Mouse (Mus musculus) liver, embryonic 12.5 days (tissue): ENCODE results near the gene Cdhr5. TPM values are rescaled to one million over a fixed set of nuclear protein-coding genes. Genes with fewer than 3 reads are reported as not detected.

Experiments used
- ATAC-seq: fragments of 200-750 bp; cut with Nextera tagmentation; 2 replicates; pipeline ENCODE4 v1.8.0; 2017; ENCODE audit warnings: moderate number of reproducible peaks, mild to moderate bottlenecking, moderate library complexity
- H3K27ac ChIP-seq: fragments of 300-500 bp; sonication (generic); 2 replicates; pipeline ENCODE4 v1.5.1; 2016; ENCODE audit warnings: mild to moderate bottlenecking
- H3K27me3 ChIP-seq: fragments of 300-500 bp; sonication (generic); replicated peaks from 2 replicates; pipeline ENCODE4 v1.6.1; 2016; ENCODE audit warnings: mild to moderate bottlenecking, moderate library complexity
- H3K36me3 ChIP-seq: fragments of 300-500 bp; sonication (generic); 2 replicates; pipeline ENCODE4 v1.6.1; 2016; ENCODE audit warnings: mild to moderate bottlenecking, moderate library complexity
- H3K4me1 ChIP-seq: fragments of 300-500 bp; sonication (generic); 2 replicates; pipeline ENCODE4 v1.6.1; 2016
- H3K4me2 ChIP-seq: fragments of 300-500 bp; sonication (generic); 2 replicates; pipeline ENCODE4 v1.6.1; 2016; ENCODE audit warnings: mild to moderate bottlenecking, moderate library complexity
- H3K4me3 ChIP-seq: fragments of 300-500 bp; sonication (generic); 2 replicates; pipeline ENCODE4 v1.5.1; 2016; ENCODE audit warnings: mild to moderate bottlenecking, moderate library complexity
- H3K9ac ChIP-seq: fragments of 300-500 bp; sonication (generic); 2 replicates; pipeline ENCODE4 v1.6.1; 2016; ENCODE audit warnings: mild to moderate bottlenecking, moderate library complexity
- H3K9me3 ChIP-seq: fragments of 300-500 bp; sonication (generic); replicated peaks from 2 replicates; pipeline ENCODE4 v1.6.1; 2016; ENCODE audit warnings: mild to moderate bottlenecking, moderate library complexity
- whole genome bisulfite sequencing: fragments of 180-500 bp; shearing (Covaris S2); methylation state at CpG from one replicate; pipeline ENCODE4 v1.1.7; 2016; ENCODE audit not compliant: insufficient replicate concordance; 5-methylcytosine and 5-hydroxymethylcytosine counted together
- polyA plus RNA-seq: library from polyadenylated mRNA; unstranded; fragments of >200 nt; fragmentation: Nextera tagmentation; extraction: Ambion mirVana; gene quantifications from 2 replicates; pipeline ENCODE4 v1.2.1, GENCODE M21; 2016

Gene Cdhr5
- polyA plus RNA-seq: 0.14 and 0.20 TPM in 2 replicates

GRCm38 (mm10) chr7:141276546-141276945, at the start of gene Cdhr5:
Gene Cdhr5 (minus strand): TSS chr7:141276786.
- H3K27ac ChIP-seq: no peak within 1 kb of the TSS
- no peak within 1 kb of the TSS for H3K4me3 ChIP-seq
- no peak within 1 kb of the TSS for H3K9ac ChIP-seq
- WGBS: 68% methylated on average over 11 of the region's 11 CpGs
- peaks cover 66% of the 10 kb centered on the region for H3K27me3 ChIP-seq
- no peaks in the 10 kb centered on the region for H3K9me3 ChIP-seq
- no peaks in the 10 kb centered on the region for H3K36me3 ChIP-seq
- no peak within 1 kb of the TSS for H3K4me2 ChIP-seq
- H3K4me1 ChIP-seq: peaks cover 15% of the 10 kb centered on the region
- no peak for ATAC-seq

- Histone ChIP-seq H3K4me2 (0 out of 2 replicates have a peak overlapping the region, but pooled peaks have one; percentile 3), H3K4me3 (no peak overlapping the region), H3K36me3 (peaks cover 50% of the 10 kb centered on the region), H3K9ac (0 out of 2 replicates have a peak overlapping the region, but pooled peaks have one; percentile 17), H3K27ac (no peak overlapping the region), H3K27me3 (no peaks in the 10 kb centered on the region), H3K9me3 (no peaks in the 10 kb centered on the region), H3K4me1 (peaks cover 44% of the 10 kb centered on the region)
- 78% methylated on average over 1 of the region's 1 CpGs for WGBS
- ATAC-seq: no peak
Observed at GRCm38 (mm10) chr7:141324686-141325085, 48.1 kb upstream of the Cdhr5 start.

GRCm38 (mm10) chr7:141319446-141319845, 42.9 kb upstream of the Cdhr5 start:
- no peak for ATAC-seq
- H3K9me3 ChIP-seq: no peaks in the 10 kb centered on the region
- no peak overlapping the region for H3K9ac ChIP-seq
- 75% methylated on average over 2 of the region's 2 CpGs for WGBS
- no peak overlapping the region for H3K4me3 ChIP-seq
- peaks cover 100% of the 10 kb centered on the region for H3K36me3 ChIP-seq
- H3K4me1 ChIP-seq: peaks cover 5% of the 10 kb centered on the region
- H3K27me3 ChIP-seq: no peaks in the 10 kb centered on the region
- H3K4me2 ChIP-seq: no peak overlapping the region
- H3K27ac ChIP-seq: no peak overlapping the region

GRCm38 (mm10) chr7:141317619-141318132, 41.1 kb upstream of the Cdhr5 start:
- H3K9me3 ChIP-seq: no peaks in the 10 kb centered on the region
- no peaks in the 10 kb centered on the region for H3K27me3 ChIP-seq
- no peak for ATAC-seq
- H3K4me1 ChIP-seq: no peaks in the 10 kb centered on the region
- H3K4me2 ChIP-seq: no peak overlapping the region
- H3K27ac ChIP-seq: no peak overlapping the region
- 68% methylated on average over 1 of the region's 1 CpGs for WGBS
- peaks cover 99% of the 10 kb centered on the region for H3K36me3 ChIP-seq
- H3K4me3 ChIP-seq: no peak overlapping the region
- no peak overlapping the region for H3K9ac ChIP-seq

GRCm38 (mm10) chr7:141315974-141316373, 39.4 kb upstream of the Cdhr5 start:
- Histone ChIP-seq H3K36me3 (peaks cover 99% of the 10 kb centered on the region), H3K9ac (no peak overlapping the region), H3K27me3 (no peaks in the 10 kb centered on the region), H3K4me1 (no peaks in the 10 kb centered on the region), H3K4me2 (no peak overlapping the region), H3K9me3 (no peaks in the 10 kb centered on the region), H3K4me3 (no peak overlapping the region), H3K27ac (no peak overlapping the region)
- peak; percentile 37; the same call in 1 of the 2 replicates for ATAC-seq
- 69% methylated on average over 5 of the region's 5 CpGs for WGBS

GRCm38 (mm10) chr7:141315076-141315475, 38.5 kb upstream of the Cdhr5 start:
- Histone ChIP-seq H3K4me3 (no peak overlapping the region), H3K9me3 (no peaks in the 10 kb centered on the region), H3K36me3 (peaks cover 99% of the 10 kb centered on the region), H3K4me2 (no peak overlapping the region), H3K9ac (no peak overlapping the region), H3K27ac (no peak overlapping the region), H3K4me1 (no peaks in the 10 kb centered on the region), H3K27me3 (no peaks in the 10 kb centered on the region)
- 70% methylated on average over 8 of the region's 8 CpGs for WGBS
- ATAC-seq: no peak

- H3K4me2 ChIP-seq: no peak overlapping the region
- H3K9ac ChIP-seq: no peak overlapping the region
- H3K27me3 ChIP-seq: no peaks in the 10 kb centered on the region
- WGBS: 77% methylated on average over 2 of the region's 2 CpGs
- no peaks in the 10 kb centered on the region for H3K9me3 ChIP-seq
- peaks cover 99% of the 10 kb centered on the region for H3K36me3 ChIP-seq
- no peak overlapping the region for H3K4me3 ChIP-seq
- ATAC-seq: no peak
- H3K4me1 ChIP-seq: no peaks in the 10 kb centered on the region
- H3K27ac ChIP-seq: no peak overlapping the region
Observed at GRCm38 (mm10) chr7:141314416-141314815, 37.8 kb upstream of the Cdhr5 start.

- ATAC-seq: no peak
- 91% methylated on average over 4 of the region's 4 CpGs for WGBS
Observed at GRCm38 (mm10) chr7:141304537-141304936, 28.0 kb upstream of the Cdhr5 start.

GRCm38 (mm10) chr7:141302702-141303268, 26.2 kb upstream of the Cdhr5 start:
- Histone ChIP-seq H3K4me2 (no peak overlapping the region), H3K4me1 (peaks cover 7% of the 10 kb centered on the region; the same call in 1 of the 2 replicates), H3K36me3 (peaks cover 88% of the 10 kb centered on the region), H3K4me3 (no peak overlapping the region), H3K27ac (no peak overlapping the region), H3K9ac (no peak overlapping the region), H3K27me3 (no peaks in the 10 kb centered on the region), H3K9me3 (no peaks in the 10 kb centered on the region)
- no peak for ATAC-seq
- WGBS: 75% methylated on average over 1 of the region's 1 CpGs

More at GRCm38 (mm10) chr7:141304537-141304936, 28.0 kb upstream of the Cdhr5 start:
- no peaks in the 10 kb centered on the region for H3K9me3 ChIP-seq
- no peaks in the 10 kb centered on the region for H3K27me3 ChIP-seq
- peaks cover 100% of the 10 kb centered on the region for H3K36me3 ChIP-seq
- no peaks in the 10 kb centered on the region for H3K4me1 ChIP-seq
- no peak overlapping the region for H3K4me2 ChIP-seq
- no peak overlapping the region for H3K27ac ChIP-seq
- H3K4me3 ChIP-seq: no peak overlapping the region
- H3K9ac ChIP-seq: no peak overlapping the region

GRCm38 (mm10) chr7:141301386-141301785, 24.8 kb upstream of the Cdhr5 start:
- WGBS: 88% methylated on average over 9 of the region's 9 CpGs
- H3K27ac ChIP-seq: no peak overlapping the region
- H3K36me3 ChIP-seq: peaks cover 85% of the 10 kb centered on the region
- H3K9ac ChIP-seq: no peak overlapping the region
- H3K4me2 ChIP-seq: no peak overlapping the region
- no peak for ATAC-seq
- peaks cover 2% of the 10 kb centered on the region for H3K27me3 ChIP-seq
- H3K4me3 ChIP-seq: no peak overlapping the region
- peaks cover 11% of the 10 kb centered on the region; the same call in 1 of the 2 replicates for H3K4me1 ChIP-seq
- no peaks in the 10 kb centered on the region for H3K9me3 ChIP-seq

GRCm38 (mm10) chr7:141299175-141299574, 22.6 kb upstream of the Cdhr5 start:
- Histone ChIP-seq H3K27ac (no peak overlapping the region), H3K36me3 (peaks cover 63% of the 10 kb centered on the region), H3K9ac (no peak overlapping the region), H3K4me2 (no peak overlapping the region), H3K27me3 (peaks cover 24% of the 10 kb centered on the region), H3K4me1 (peaks cover 19% of the 10 kb centered on the region), H3K4me3 (no peak overlapping the region), H3K9me3 (no peaks in the 10 kb centered on the region)
- 85% methylated on average over 8 of the region's 8 CpGs for WGBS
- ATAC-seq: no peak

- Histone ChIP-seq H3K4me1 (peaks cover 27% of the 10 kb centered on the region), H3K4me2 (no peak overlapping the region), H3K27ac (no peak overlapping the region), H3K9ac (no peak overlapping the region), H3K36me3 (peaks cover 52% of the 10 kb centered on the region), H3K4me3 (no peak overlapping the region), H3K27me3 (peaks cover 35% of the 10 kb centered on the region), H3K9me3 (no peaks in the 10 kb centered on the region)
- WGBS: 56% methylated on average over 3 of the region's 3 CpGs
- peak; percentile 57 for ATAC-seq
Observed at GRCm38 (mm10) chr7:141297926-141298650, 21.5 kb upstream of the Cdhr5 start.
